Mouse (Mus musculus) megakaryocyte-erythroid progenitor cell, adult 5 weeks (primary cell): ENCODE results near the gene Rfng. TPM values are rescaled to one million over a fixed set of nuclear protein-coding genes. Genes with fewer than 3 reads are reported as not detected.

Source experiments
- polyA plus RNA-seq: library from polyadenylated mRNA; stranded (reverse); fragments of >175 nt; gene quantifications from 2 replicates; pipeline ENCODE4 v1.2.3, GENCODE M21; 2012

Gene Rfng
- 54.4 and 68.5 TPM in 2 replicates for polyA plus RNA-seq

GRCm38 (mm10) chr11:120784064-120784791, at the start of gene Rfng, which contains the start of gene Gps1:
Gene Rfng, minus strand, starts transcription at chr11:120784207.
Gene Gps1, plus strand, starts transcription at chr11:120784272.

GRCm38 (mm10) chr11:120823956-120824786, 40.2 kb upstream of the Rfng start, which contains the start of gene Fasn:
Gene Fasn, minus strand, starts transcription at chr11:120824547.

DNA sequence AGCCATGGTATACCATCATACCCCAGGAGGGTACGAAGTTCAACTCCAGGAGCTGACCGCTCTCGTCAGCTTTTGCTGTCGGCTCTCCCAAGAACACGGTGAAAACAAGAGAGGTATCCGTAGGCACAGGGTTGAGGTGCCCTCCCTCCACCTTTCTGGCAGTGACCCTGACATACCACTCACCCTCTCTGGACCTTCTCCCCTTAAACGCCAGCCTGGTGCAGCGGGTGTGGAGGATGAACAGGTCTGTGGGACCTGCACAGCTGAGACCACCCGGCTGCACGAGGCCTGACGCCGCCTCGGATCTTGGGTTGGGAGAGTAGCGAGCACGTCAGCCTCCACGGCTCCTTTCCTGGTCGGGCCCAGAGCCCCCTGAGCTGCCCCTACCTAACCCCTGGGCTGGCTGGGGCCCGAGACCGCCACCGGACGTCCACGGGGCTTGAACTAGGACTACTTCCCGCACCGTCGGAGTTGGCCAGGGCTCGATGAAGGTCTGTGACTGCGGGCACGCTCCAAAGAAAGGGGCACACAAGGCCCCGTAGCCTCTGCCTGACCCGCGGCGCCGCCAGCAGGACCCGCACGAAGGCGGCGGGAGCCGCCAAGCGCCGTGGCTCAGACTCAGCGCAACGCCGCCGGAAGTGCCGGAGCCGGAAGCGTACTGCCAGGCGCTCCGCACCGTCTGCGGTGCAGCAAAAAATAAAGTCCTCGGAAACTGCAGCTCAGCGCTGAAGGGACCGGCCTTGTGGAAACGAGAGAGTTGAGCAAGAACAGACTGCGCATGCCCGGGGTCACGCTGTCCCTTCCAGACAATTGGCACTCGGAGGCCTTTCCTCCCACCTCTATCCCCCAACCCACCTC, 12.0 kb upstream of the Rfng start, which contains the start of gene Dus1l:
TSS of gene Dus1l (minus strand) at position 648 of the 858 bp plus-strand sequence.

GRCm38 (mm10) chr11:120762672-120763041, 21.4 kb downstream of the Rfng start, which contains the start of gene Hmga1b:
Gene Hmga1b, plus strand, starts transcription at chr11:120762794.

DNA sequence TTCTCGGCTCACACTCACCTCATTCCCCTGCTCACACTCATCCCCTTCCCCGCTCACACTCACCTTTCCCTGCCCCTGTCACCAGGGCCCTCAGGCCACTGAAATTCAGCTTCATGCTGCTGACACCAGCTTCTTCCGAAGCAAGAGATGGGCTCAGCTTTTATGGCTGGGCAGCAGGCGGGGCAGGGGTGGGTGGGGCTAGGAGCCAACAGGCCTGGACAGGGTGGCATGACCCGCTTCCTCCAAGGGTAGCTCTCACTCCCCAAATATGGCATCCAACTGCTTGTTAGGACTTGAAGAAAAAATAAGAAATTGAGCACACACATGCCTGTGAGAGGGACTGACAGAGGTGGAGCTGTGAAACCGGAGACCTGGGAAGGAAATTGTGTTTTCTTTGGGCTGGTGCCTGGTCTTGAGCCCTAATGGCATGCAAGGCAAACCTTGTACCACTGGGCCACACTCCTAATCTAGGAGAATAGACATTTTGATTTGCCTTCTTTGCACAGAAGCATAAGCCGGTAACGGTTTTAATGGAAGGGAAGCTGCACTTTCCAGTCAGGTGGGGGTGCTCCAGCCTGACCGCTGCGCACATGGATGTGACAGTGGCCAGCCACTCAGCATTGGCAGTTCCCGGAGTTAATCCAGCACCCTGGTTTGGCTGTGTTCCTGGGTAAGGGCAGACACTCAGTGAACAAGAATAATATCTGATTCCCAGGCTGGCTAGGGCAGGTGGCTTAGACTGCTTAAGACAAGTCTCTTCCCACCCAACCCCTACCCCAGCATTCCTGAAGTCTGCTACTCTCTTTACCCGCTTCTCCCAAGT, 51.9 kb downstream of the Rfng start, which contains the start of gene Cbr2:
TSS of gene Cbr2 (minus strand) at position 257 of the 823 bp plus-strand sequence.

Other genes with a start within 250 kb of the Rfng start
- gene Mcrip1, start 234.5 kb downstream of the Rfng start, polyA plus RNA-seq: 170 and 188 TPM in 2 replicates
- gene Ppp1r27, start 233.1 kb downstream of the Rfng start, polyA plus RNA-seq: 0.24 TPM in 1 of 2 replicates, not detected in the other
- 1,164 and 1,680 TPM in 2 replicates for gene P4hb, start 211.0 kb downstream of the Rfng start, polyA plus RNA-seq
- gene Arhgdia, start 202.6 kb downstream of the Rfng start, polyA plus RNA-seq: 1,098 and 1,284 TPM in 2 replicates
- 339 and 360 TPM in 2 replicates for gene Alyref, start 185.8 kb downstream of the Rfng start, polyA plus RNA-seq
- gene Anapc11, start 185.8 kb downstream of the Rfng start, polyA plus RNA-seq: 111 and 156 TPM in 2 replicates
- gene Npb, start 175.7 kb downstream of the Rfng start, polyA plus RNA-seq: 1.6 and 2.9 TPM in 2 replicates
- gene Pcyt2, start 166.3 kb downstream of the Rfng start, polyA plus RNA-seq: 93.8 and 116 TPM in 2 replicates
- gene Sirt7, start 159.0 kb downstream of the Rfng start, polyA plus RNA-seq: 246 and 280 TPM in 2 replicates
- 51.4 and 66.1 TPM in 2 replicates for gene Mafg, start 150.6 kb downstream of the Rfng start, polyA plus RNA-seq
- gene Pycr1, start 140.4 kb downstream of the Rfng start, polyA plus RNA-seq: 1.2 and 1.5 TPM in 2 replicates
- 0.05 TPM in 1 of 2 replicates, not detected in the other for gene Myadml2, start 136.0 kb downstream of the Rfng start, polyA plus RNA-seq
- gene Notum, start 123.0 kb downstream of the Rfng start, polyA plus RNA-seq: 0.17 and 0.18 TPM in 2 replicates
- 360 and 376 TPM in 2 replicates for gene Aspscr1, start 111.2 kb downstream of the Rfng start, polyA plus RNA-seq
- gene Cenpx, start 70.5 kb downstream of the Rfng start, polyA plus RNA-seq: 97.1 and 99.7 TPM in 2 replicates
- gene Lrrc45, start 70.3 kb downstream of the Rfng start, polyA plus RNA-seq: 59.1 and 87.9 TPM in 2 replicates
- gene Rac3, start 62.7 kb downstream of the Rfng start, polyA plus RNA-seq: 5.4 and 8.3 TPM in 2 replicates
- gene Dcxr, start 56.9 kb downstream of the Rfng start, polyA plus RNA-seq: 32.0 and 32.8 TPM in 2 replicates
- not detected in 2 replicates for gene Cbr2, start 52.1 kb downstream of the Rfng start, polyA plus RNA-seq
- gene Hmga1b, start 21.4 kb downstream of the Rfng start, polyA plus RNA-seq: 38.6 and 45.6 TPM in 2 replicates
- gene Gps1, start 65 bp upstream of the Rfng start, polyA plus RNA-seq: 52.0 and 53.8 TPM in 2 replicates
- gene Dus1l, start 12.2 kb upstream of the Rfng start, polyA plus RNA-seq: 131 and 148 TPM in 2 replicates
- gene Fasn, start 40.3 kb upstream of the Rfng start, polyA plus RNA-seq: 256 and 260 TPM in 2 replicates
- 5.9 and 8.1 TPM in 2 replicates for gene Ccdc57, start 148.7 kb upstream of the Rfng start, polyA plus RNA-seq
- gene Slc16a3, start 164.3 kb upstream of the Rfng start, polyA plus RNA-seq: 15.1 and 25.3 TPM in 2 replicates
- 177 and 184 TPM in 2 replicates for gene Csnk1d, start 207.1 kb upstream of the Rfng start, polyA plus RNA-seq